Mouse (Mus musculus) spleen, embryonic (tissue): ENCODE measurements around the gene Nle1.

Source experiments
- CTCF ChIA-PET: fragments of 350-600 bp; sonication (Branson Sonifier 250); formaldehyde crosslinking; loops from one replicate; lab custom pipeline; 2022; lab: Charles Lee

Nle1 gene

GRCm38 (mm10) chr11:82920768-82921167, 12.6 kb upstream of the Nle1 start:
- CTCF ChIA-PET = no interaction called here

GRCm38 (mm10) chr11:82914711-82915352, 6.6 kb upstream of the Nle1 start:
- CTCF ChIA-PET = interaction anchor here (0.6 to 1.1 kb wide), 2 partner anchors 40 to 97 kb away, joined by 3 read pairs; no protein-coding TSS in a partner anchor

- CTCF ChIA-PET = interaction anchor here (0.6 kb wide), 1 partner anchor 53 kb away, joined by 9 read pairs; no protein-coding TSS in a partner anchor
These were observed 2.6 kb upstream of the Nle1 start for GRCm38 (mm10) chr11:82910679-82911389.

- CTCF ChIA-PET = interaction anchor here (0.5 to 0.6 kb wide), 2 partner anchors 54 to 149 kb away, joined by 6 to 9 read pairs; no protein-coding TSS in a partner anchor
These were observed 2.0 kb upstream of the Nle1 start, which contains the start of gene Unc45b for GRCm38 (mm10) chr11:82910250-82910649. Unc45b (plus strand) TSS chr11:82910550.

- CTCF ChIA-PET = interaction anchor here (0.5 to 0.7 kb wide), 4 partner anchors 33 to 273 kb away, joined by 3 to 8 read pairs (median 4); no protein-coding TSS in a partner anchor
These were observed 388 bp upstream of the Nle1 start for GRCm38 (mm10) chr11:82908608-82908989.

- CTCF ChIA-PET = interaction anchor here (0.6 kb wide), 1 partner anchor 397 kb away, joined by 3 read pairs; the partner anchor contains the start of gene Pex12
These were observed 2.4 kb downstream of the Nle1 start for GRCm38 (mm10) chr11:82905816-82906215.

GRCm38 (mm10) chr11:82904952-82905351, 3.3 kb downstream of the Nle1 start:
- CTCF ChIA-PET = no interaction called here

- CTCF ChIA-PET = interaction anchor here (0.8 kb wide), 1 partner anchor 11 kb away, joined by 6 read pairs; no protein-coding TSS in a partner anchor
These were observed 6.5 kb downstream of the Nle1 start for GRCm38 (mm10) chr11:82901606-82902310.

GRCm38 (mm10) chr11:82899720-82900119, 8.5 kb downstream of the Nle1 start:
- CTCF ChIA-PET = no interaction called here

GRCm38 (mm10) chr11:82897478-82897877, 10.7 kb downstream of the Nle1 start:
- CTCF ChIA-PET = interaction anchor here (0.6 kb wide), 1 partner anchor 22 kb away, joined by 4 read pairs; no protein-coding TSS in a partner anchor

GRCm38 (mm10) chr11:82891936-82892335, 16.3 kb downstream of the Nle1 start, which contains the start of gene Fndc8:
Fndc8 (plus strand) TSS chr11:82892124.
- CTCF ChIA-PET = no interaction called here

GRCm38 (mm10) chr11:82890342-82890762, 17.9 kb downstream of the Nle1 start, which contains the start of gene Rad51d:
Rad51d (minus strand) TSS chr11:82890614.
- CTCF ChIA-PET = interaction anchor here (0.6 to 1.3 kb wide), 7 partner anchors 10 to 311 kb away, joined by 3 to 5 read pairs (median 3); no protein-coding TSS in a partner anchor

GRCm38 (mm10) chr11:82889524-82890341, 18.5 kb downstream of the Nle1 start:
- CTCF ChIA-PET = interaction anchor here (0.6 to 1.3 kb wide), 6 partner anchors 28 to 312 kb away, joined by 3 to 14 read pairs (median 4); no protein-coding TSS in a partner anchor

GRCm38 (mm10) chr11:82888491-82888946, 19.7 kb downstream of the Nle1 start:
- CTCF ChIA-PET = interaction anchor here (0.6 kb wide), 2 partner anchors 18 to 141 kb away, joined by 3 read pairs; no protein-coding TSS in a partner anchor

- CTCF ChIA-PET = interaction anchor here (0.6 to 1.3 kb wide), 2 partner anchors 68 to 210 kb away, joined by 3 read pairs; no protein-coding TSS in a partner anchor
These were observed 21.7 kb downstream of the Nle1 start for GRCm38 (mm10) chr11:82886559-82886958.

- CTCF ChIA-PET = no interaction called here
These were observed 25.0 kb downstream of the Nle1 start for GRCm38 (mm10) chr11:82883180-82883579.

- CTCF ChIA-PET = interaction anchor here (0.6 kb wide), 1 partner anchor 83 kb away, joined by 3 read pairs; no protein-coding TSS in a partner anchor
These were observed 30.4 kb downstream of the Nle1 start for GRCm38 (mm10) chr11:82877726-82878344.

GRCm38 (mm10) chr11:82875631-82876030, 32.6 kb downstream of the Nle1 start:
- CTCF ChIA-PET = interaction anchor here (0.6 to 0.7 kb wide), 2 partner anchors 16 to 22 kb away, joined by 3 to 4 read pairs; no protein-coding TSS in a partner anchor

- CTCF ChIA-PET = interaction anchor here (0.6 kb wide), 1 partner anchor 22 kb away, joined by 4 read pairs; no protein-coding TSS in a partner anchor
These were observed 33.3 kb downstream of the Nle1 start for GRCm38 (mm10) chr11:82874924-82875323.
